Mouse (Mus musculus) MEL (cell line): ENCODE measurements around the gene Pck2. TPM values are rescaled to one million over a fixed set of nuclear protein-coding genes. Genes with fewer than 3 reads are reported as not detected.

ENCODE experiments used
- DNase-seq: peaks from one replicate; pipeline ENCODE4 v3.0.0; 2011; ENCODE audit warnings: low read depth, low spot score
- H3K27ac ChIP-seq: 2 replicates; pipeline ENCODE4 v1.5.1; 2012; ENCODE audit warnings: low read depth, mild to moderate bottlenecking, control low read depth, low read length, moderate library complexity; ENCODE audit not compliant: control insufficient read depth
- H3K27me3 ChIP-seq, 2 experiments: fragments of 150-350 bp in 1 of 2; sonication (generic) in 1 of 2; 2 replicates each; pipeline ENCODE4 v1.6.1; 2012; ENCODE audit warnings: low read length in 2 of 2, mild to moderate bottlenecking in 2 of 2, improper control_type of control experiment in 1 of 2, moderate library complexity in 1 of 2; ENCODE audit not compliant: insufficient read depth in 2 of 2, control insufficient read depth in 1 of 2
- H3K36me3 ChIP-seq, 2 experiments: 2 replicates each; pipeline ENCODE4 v1.6.1; 2012 to 2014; ENCODE audit warnings: low read length in 2 of 2, improper control_type of control experiment in 1 of 2, inconsistent platforms in 1 of 2, mild to moderate bottlenecking in 1 of 2; ENCODE audit not compliant: insufficient read depth in 2 of 2, control insufficient read depth in 1 of 2
- H3K4me1 ChIP-seq, 2 experiments: fragments of 150-350 bp in 1 of 2; sonication (generic) in 1 of 2; 2 replicates each; pipeline ENCODE4 v1.6.1; 2012; ENCODE audit warnings: low read length in 2 of 2, improper control_type of control experiment in 1 of 2, mild to moderate bottlenecking in 1 of 2; ENCODE audit not compliant: insufficient read depth in 2 of 2, control insufficient read depth in 1 of 2
- H3K4me3 ChIP-seq, 2 experiments: fragments of 150-350 bp in 1 of 2; sonication (generic) in 1 of 2; 2 replicates each; pipeline ENCODE4 v1.5.1; 2012; ENCODE audit warnings: low read depth in 2 of 2, low read length in 2 of 2, mild to moderate bottlenecking in 2 of 2, moderate library complexity in 2 of 2, control low read depth in 1 of 2, improper control_type of control experiment in 1 of 2; ENCODE audit not compliant: control insufficient read depth in 1 of 2, insufficient read depth in 1 of 2
- H3K79me2 ChIP-seq: 2 replicates; pipeline ENCODE4 v1.6.1; 2012; ENCODE audit warnings: mild to moderate bottlenecking, low read length, moderate library complexity; ENCODE audit not compliant: control insufficient read depth, poor library complexity, insufficient read depth
- H3K9ac ChIP-seq: 2 replicates; pipeline ENCODE4 v1.6.1; 2012; ENCODE audit warnings: low read depth, mild to moderate bottlenecking, control low read depth, low read length, moderate library complexity; ENCODE audit not compliant: control insufficient read depth, poor library complexity, severe bottlenecking
- H3K9me3 ChIP-seq: fragments of 150-350 bp; sonication (generic); replicated peaks from 2 replicates; pipeline ENCODE4 v1.6.1; 2012; ENCODE audit warnings: mild to moderate bottlenecking, low read length, improper control_type of control experiment, moderate library complexity; ENCODE audit not compliant: insufficient read depth
- BHLHE40 ChIP-seq: IDR thresholded peaks from 2 replicates; pipeline ENCODE4 v1.6.1; 2012; ENCODE audit warnings: low read depth, mild to moderate bottlenecking, inconsistent platforms, low read length, improper control_type of control experiment, borderline replicate concordance
- CHD2 ChIP-seq: IDR thresholded peaks from 2 replicates; pipeline ENCODE4 v1.6.1; 2011; ENCODE audit warnings: low read length, improper control_type of control experiment
- CTCF ChIP-seq, 3 experiments: IDR thresholded peaks in 2 of 3; conservative IDR thresholded peaks in 1 of 3; 2 replicates each; pipeline ENCODE4 v1.5.1; 2011 to 2012; ENCODE audit warnings: low read length in 3 of 3, low read depth in 2 of 3, mild to moderate bottlenecking in 2 of 3, improper control_type of control experiment in 1 of 3, inconsistent platforms in 1 of 3, mixed read lengths in 1 of 3, moderate library complexity in 1 of 3; ENCODE audit not compliant: control insufficient read depth in 1 of 3, insufficient read depth in 1 of 3, poor library complexity in 1 of 3, severe bottlenecking in 1 of 3
- E2F4 ChIP-seq: IDR thresholded peaks from 2 replicates; pipeline ENCODE4 v1.6.1; 2011; ENCODE audit warnings: low read depth, low read length, improper control_type of control experiment, borderline replicate concordance
- ELF1 ChIP-seq: IDR thresholded peaks from 2 replicates; pipeline ENCODE4 v1.6.1; 2014; ENCODE audit warnings: low read depth, mild to moderate bottlenecking, inconsistent platforms, low read length, improper control_type of control experiment, moderate library complexity
- EP300 ChIP-seq, 2 experiments: IDR thresholded peaks; 2 replicates each; pipeline ENCODE4 v1.6.1; 2011; ENCODE audit warnings: improper control_type of control experiment in 2 of 2, low read length in 2 of 2, low read depth in 1 of 2, mild to moderate bottlenecking in 1 of 2
- GABPA ChIP-seq: IDR thresholded peaks from 2 replicates; pipeline ENCODE4 v1.6.1; 2012; ENCODE audit warnings: low read depth, mild to moderate bottlenecking, inconsistent platforms, low read length, improper control_type of control experiment, moderate library complexity
- GATA1 ChIP-seq: IDR thresholded peaks from 2 replicates; pipeline ENCODE4 v1.6.1; 2011; ENCODE audit warnings: low read depth, low read length, improper control_type of control experiment
- HCFC1 ChIP-seq: IDR thresholded peaks from 2 replicates; pipeline ENCODE4 v1.6.1; 2012; ENCODE audit warnings: low read depth, mild to moderate bottlenecking, inconsistent platforms, low read length, improper control_type of control experiment, moderate library complexity
- MAFK ChIP-seq: IDR thresholded peaks from 2 replicates; pipeline ENCODE4 v1.6.1; 2011; ENCODE audit warnings: low read depth, mild to moderate bottlenecking, low read length, improper control_type of control experiment, borderline replicate concordance
- MAX ChIP-seq: IDR thresholded peaks from 2 replicates; pipeline ENCODE4 v1.6.1; 2011; ENCODE audit warnings: low read length, improper control_type of control experiment
- MAZ ChIP-seq: IDR thresholded peaks from 2 replicates; pipeline ENCODE4 v1.6.1; 2012; ENCODE audit warnings: low read depth, mild to moderate bottlenecking, inconsistent platforms, low read length, improper control_type of control experiment
- MEF2A ChIP-seq: IDR thresholded peaks from 2 replicates; pipeline ENCODE4 v1.6.1; 2014; ENCODE audit warnings: low read depth, mild to moderate bottlenecking, inconsistent platforms, low read length, improper control_type of control experiment; ENCODE audit not compliant: poor library complexity, insufficient replicate concordance, severe bottlenecking; ENCODE audit errors: extremely low read depth
- MXI1 ChIP-seq: IDR thresholded peaks from 2 replicates; pipeline ENCODE4 v1.6.1; 2011; ENCODE audit warnings: mild to moderate bottlenecking, low read depth, low read length, improper control_type of control experiment
- MYB ChIP-seq: IDR thresholded peaks from 2 replicates; pipeline ENCODE4 v1.6.1; 2011; ENCODE audit warnings: mild to moderate bottlenecking, low read depth, low read length, improper control_type of control experiment
- NELFE ChIP-seq: IDR thresholded peaks from 2 replicates; pipeline ENCODE4 v1.6.1; 2011; ENCODE audit warnings: low read depth, low read length, improper control_type of control experiment
- NRF1 ChIP-seq: IDR thresholded peaks from 2 replicates; pipeline ENCODE4 v1.6.1; 2014; ENCODE audit warnings: low read depth, mild to moderate bottlenecking, inconsistent platforms, low read length, improper control_type of control experiment, moderate library complexity; ENCODE audit not compliant: poor library complexity, insufficient read depth, severe bottlenecking
- POLR2AphosphoS2 ChIP-seq: IDR thresholded peaks from 2 replicates; pipeline ENCODE4 v1.6.1; 2011; ENCODE audit warnings: low read length, improper control_type of control experiment
- POLR2AphosphoS5 ChIP-seq: IDR thresholded peaks from 2 replicates; pipeline ENCODE4 v1.6.1; 2012; ENCODE audit warnings: low read depth, borderline replicate concordance, mild to moderate bottlenecking, inconsistent platforms, low read length, moderate library complexity, mixed read lengths
- RAD21 ChIP-seq: IDR thresholded peaks from 2 replicates; pipeline ENCODE4 v1.6.1; 2011; ENCODE audit warnings: mild to moderate bottlenecking, low read depth, low read length, improper control_type of control experiment
- RCOR1 ChIP-seq: IDR thresholded peaks from 2 replicates; pipeline ENCODE4 v1.6.1; 2012; ENCODE audit warnings: low read depth, mild to moderate bottlenecking, inconsistent platforms, low read length, improper control_type of control experiment
- SIN3A ChIP-seq: IDR thresholded peaks from 2 replicates; pipeline ENCODE4 v1.6.1; 2012; ENCODE audit warnings: low read length, improper control_type of control experiment, inconsistent platforms
- SMC3 ChIP-seq: IDR thresholded peaks from 2 replicates; pipeline ENCODE4 v1.6.1; 2011; ENCODE audit warnings: low read depth, low read length, improper control_type of control experiment
- TAL1 ChIP-seq: IDR thresholded peaks from 2 replicates; pipeline ENCODE4 v1.6.1; 2012; ENCODE audit warnings: mild to moderate bottlenecking, inconsistent platforms, low read length, moderate library complexity, mixed read lengths
- TBP ChIP-seq: IDR thresholded peaks from 2 replicates; pipeline ENCODE4 v1.8.0; 2011; ENCODE audit warnings: low read depth, low read length, improper control_type of control experiment
- TCF12 ChIP-seq: IDR thresholded peaks from 2 replicates; pipeline ENCODE4 v1.6.1; 2014; ENCODE audit warnings: low read depth, mild to moderate bottlenecking, inconsistent platforms, low read length, improper control_type of control experiment, moderate library complexity
- UBTF ChIP-seq: IDR thresholded peaks from 2 replicates; pipeline ENCODE4 v1.6.1; 2012; ENCODE audit warnings: low read depth, mild to moderate bottlenecking, inconsistent platforms, low read length, improper control_type of control experiment, moderate library complexity, borderline replicate concordance; ENCODE audit not compliant: insufficient read depth
- USF1 ChIP-seq: IDR thresholded peaks from 2 replicates; pipeline ENCODE4 v1.6.1; 2014; ENCODE audit warnings: low read depth, mild to moderate bottlenecking, inconsistent platforms, low read length, improper control_type of control experiment, moderate library complexity
- USF2 ChIP-seq, 2 experiments: IDR thresholded peaks; 2 replicates each; pipeline ENCODE4 v1.6.1; 2011 to 2012; ENCODE audit warnings: improper control_type of control experiment in 2 of 2, low read length in 2 of 2, borderline replicate concordance in 1 of 2, inconsistent platforms in 1 of 2, low read depth in 1 of 2, mild to moderate bottlenecking in 1 of 2; ENCODE audit not compliant: insufficient read depth in 1 of 2
- ZC3H11A ChIP-seq: IDR thresholded peaks from 2 replicates; pipeline ENCODE4 v1.6.1; 2012; ENCODE audit warnings: low read depth, mild to moderate bottlenecking, inconsistent platforms, low read length, improper control_type of control experiment
- ZKSCAN1 ChIP-seq: IDR thresholded peaks from 2 replicates; pipeline ENCODE4 v1.6.1; 2012; ENCODE audit warnings: low read depth, mild to moderate bottlenecking, inconsistent platforms, low read length, improper control_type of control experiment, moderate library complexity
- ZMIZ1 ChIP-seq: IDR thresholded peaks from 2 replicates; pipeline ENCODE4 v1.6.1; 2012; ENCODE audit warnings: low read depth, mild to moderate bottlenecking, inconsistent platforms, low read length, improper control_type of control experiment, moderate library complexity
- ZNF384 ChIP-seq: IDR thresholded peaks from 2 replicates; pipeline ENCODE4 v1.6.1; 2012; ENCODE audit warnings: low read depth, mild to moderate bottlenecking, inconsistent platforms, low read length, improper control_type of control experiment
- polyA plus RNA-seq, 2 experiments: library from polyadenylated mRNA; stranded (reverse) in 1 of 2; unstranded in 1 of 2; fragments of >175 nt in 1 of 2; fragments of >200 nt in 1 of 2; gene quantifications; 2 replicates each; pipeline versions ENCODE4 v1.2.1 to v1.2.4; 2012; ENCODE audit warnings: low replicate concordance in 2 of 2, low read depth in 1 of 2; ENCODE audit not compliant: insufficient read length in 2 of 2, insufficient read depth in 1 of 2, missing spikeins in 1 of 2
- total RNA-seq: library from RNA; depleted of rRNA; stranded (reverse); fragments of 300-350 nt; gene quantifications from 2 replicates; pipeline ENCODE4 v1.2.3, GENCODE M21; 2012

Gene Pck2
- total and polyA plus RNA-seq, 3 experiments: 17.0 to 103 (median 63.7) TPM

DNA sequence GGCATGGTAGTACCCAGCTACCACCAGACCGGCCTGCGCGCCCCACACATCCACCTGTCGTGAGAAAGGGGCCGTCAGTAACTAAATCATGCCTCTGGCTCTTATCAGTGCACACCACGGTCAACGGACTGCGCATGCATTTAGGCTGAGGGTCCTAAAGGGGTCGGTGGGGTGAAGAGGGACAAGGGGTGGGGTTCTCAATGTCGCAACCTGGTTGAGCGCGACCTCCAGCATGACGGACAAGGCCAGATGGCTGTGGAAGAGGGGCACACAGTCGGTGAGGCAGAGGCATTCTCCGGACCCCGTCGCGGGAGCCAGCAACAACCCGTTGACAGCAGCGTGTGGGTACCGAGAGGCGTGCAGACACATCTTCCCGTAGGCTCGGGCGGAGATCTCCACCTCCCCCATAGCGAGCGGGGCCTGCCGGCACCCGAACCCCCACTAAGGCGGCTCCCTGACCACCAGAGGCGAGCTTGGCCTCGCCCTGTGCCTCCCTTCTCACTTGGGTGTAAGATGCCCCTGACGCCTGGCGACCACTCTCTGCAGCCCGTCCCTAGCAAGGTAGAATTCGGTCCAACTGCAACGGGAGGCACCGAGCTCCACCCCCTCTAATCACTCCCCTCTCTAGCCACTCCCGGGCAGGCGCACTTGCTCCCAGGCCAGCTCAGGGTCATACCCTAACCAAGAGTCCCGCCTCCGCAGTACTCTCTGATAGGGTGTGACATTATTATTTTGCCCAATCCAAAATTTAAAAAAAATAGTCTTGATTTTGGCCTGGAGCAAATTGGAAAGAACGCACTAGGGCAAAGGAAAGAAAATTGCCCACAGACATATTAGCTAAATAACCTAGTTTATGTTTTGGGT lies 44.9 kb downstream of the Pck2 start, which contains the start of gene Emc9 (continued):
- TF ChIP-seq HCFC1: peak; percentile 55
- no peak for TF ChIP-seq MEF2A
- TF ChIP-seq ZNF384: peak; percentile 74

GRCm38 (mm10) chr14:55585566-55585960 lies 45.5 kb downstream of the Pck2 start:
- Histone ChIP-seq H3K4me3 (peak overlapping the region; percentile 78 to 82), H3K9ac (peak overlapping the region; percentile 73), H3K79me2 (peaks cover 12% of the 10 kb centered on the region), H3K9me3 (no peaks in the 10 kb centered on the region), H3K27me3 (no peaks in the 10 kb centered on the region), H3K4me1 (peaks cover 3 to 41% of the 10 kb centered on the region in 2 experiments), H3K27ac (peak overlapping the region; percentile 100), H3K36me3 (peaks cover 0 to 34% of the 10 kb centered on the region in 2 experiments; a peak in 2 of 4 replicates)
- peak; percentile 81 for DNase-seq
- TF ChIP-seq ZNF384: no peak
- no peak for TF ChIP-seq UBTF
- peak; percentile 88 for TF ChIP-seq MYB
- no peak for TF ChIP-seq MAFK
- TF ChIP-seq RAD21: no peak
- no peak for TF ChIP-seq MAZ
- TF ChIP-seq EP300 (IDR thresholded peaks at IDR 0.05; ENCODE audit: low read depth in 1 of 2, low read length in 2 of 2): peak; percentile 89 to 92
- no peak for TF ChIP-seq ZC3H11A
- no peak for TF ChIP-seq CHD2
- TF ChIP-seq TBP: peak; percentile 68; the same call in 1 of the 2 replicates
- TF ChIP-seq RCOR1: peak; percentile 60; the same call in 1 of the 2 replicates
- no peak for TF ChIP-seq SMC3
- TF ChIP-seq NRF1: no peak
- peak; percentile 34; the same call in 1 of the 2 replicates for TF ChIP-seq SIN3A
- no peak for TF ChIP-seq POLR2AphosphoS2
- TF ChIP-seq E2F4: no peak
- TF ChIP-seq ELF1: no peak; the same call in 1 of the 2 replicates
- no peak for TF ChIP-seq GABPA
- no peak for TF ChIP-seq USF1
- peak; percentile 96 for TF ChIP-seq GATA1
- no peak for TF ChIP-seq CTCF (IDR thresholded peaks at IDR 0.05 in 2 of 3, conservative IDR thresholded peaks at IDR 0.05 in 1 of 3; ENCODE audit: control insufficient read depth in 1 of 3, insufficient read depth in 1 of 3, low read depth in 2 of 3, low read length in 3 of 3, poor library complexity in 1 of 3, severe bottlenecking in 1 of 3)
- TF ChIP-seq USF2 (IDR thresholded peaks at IDR 0.05; ENCODE audit: borderline replicate concordance in 1 of 2, insufficient read depth in 1 of 2, low read depth in 1 of 2, low read length in 2 of 2): no peak
- no peak; the same call in 1 of the 2 replicates for TF ChIP-seq MAX
- TF ChIP-seq POLR2AphosphoS5: no peak
- peak; percentile 70 for TF ChIP-seq TAL1
- TF ChIP-seq TCF12: peak; percentile 87
- no peak for TF ChIP-seq ZKSCAN1
- no peak for TF ChIP-seq MXI1
- TF ChIP-seq BHLHE40: 0 out of 2 replicates have a peak, but pooled peaks have one; percentile 10
- TF ChIP-seq NELFE: no peak; the same call in 1 of the 2 replicates
- TF ChIP-seq ZMIZ1: no peak
